Mouse (Mus musculus): ENCODE measurements at regions not wholly inside any gene's neighbourhood (a gene's known extent, or its start where the extent isn't known, plus 50 kb on each side); places are given as distances from the start of the nearest gene placed in this dataset.

GRCm38 (mm10) chr12:109393795-109394194, 58.8 kb upstream of the Dlk1 start:
- no peak overlapping the region for H3K4me2 ChIP-seq (ENCODE audit: low read depth, low read length)
- H3K36me3 ChIP-seq (ENCODE audit: control insufficient read depth, insufficient read depth), result no peaks in the 10 kb centered on the region
- H3K9me3 ChIP-seq (replicated peaks; ENCODE audit: control insufficient read depth, low read length), result no peaks in the 10 kb centered on the region
- H3K9ac ChIP-seq (ENCODE audit: low read length), result no peak overlapping the region
- H3K27me3 ChIP-seq (ENCODE audit: control insufficient read depth, insufficient read depth, low read length), result peaks cover 6% of the 10 kb centered on the region; the same call in 1 of the 2 replicates
- no peak overlapping the region for H3K27ac ChIP-seq (ENCODE audit: low read length)
- H3K4me3 ChIP-seq (ENCODE audit: low read length), result no peak overlapping the region
- peak; percentile 74 for ATAC-seq (replicated peaks; ENCODE audit: extremely low read depth, insufficient read depth, low FRiP score)
- H3K4me1 ChIP-seq (ENCODE audit: control insufficient read depth, insufficient read depth, low read length), result peaks cover 8% of the 10 kb centered on the region
- WGBS, result 6% methylated on average over 15 of the region's 15 CpGs

- H3K4me2 ChIP-seq (ENCODE audit: low read depth, low read length), result no peak overlapping the region
- no peak overlapping the region for H3K27ac ChIP-seq (ENCODE audit: low read length)
- no peak overlapping the region for H3K9ac ChIP-seq (ENCODE audit: low read length)
- H3K9me3 ChIP-seq (replicated peaks; ENCODE audit: control insufficient read depth, low read length), result no peaks in the 10 kb centered on the region
- H3K36me3 ChIP-seq (ENCODE audit: control insufficient read depth, insufficient read depth), result no peaks in the 10 kb centered on the region
- H3K4me3 ChIP-seq (ENCODE audit: low read length), result no peak overlapping the region
- peaks cover 14% of the 10 kb centered on the region for H3K4me1 ChIP-seq (ENCODE audit: control insufficient read depth, insufficient read depth, low read length)
- H3K27me3 ChIP-seq (ENCODE audit: control insufficient read depth, insufficient read depth, low read length), result peaks cover 6% of the 10 kb centered on the region; the same call in 1 of the 2 replicates
- ATAC-seq (replicated peaks; ENCODE audit: extremely low read depth, insufficient read depth, low FRiP score), result no peak
- 77% methylated on average over 11 of the region's 11 CpGs for WGBS
These were observed 58.2 kb upstream of the Dlk1 start for GRCm38 (mm10) chr12:109394396-109394795.

GRCm38 (mm10) chr12:109396614-109397013, 56.0 kb upstream of the Dlk1 start:
- H3K27ac ChIP-seq (ENCODE audit: low read length), result no peak overlapping the region
- no peak overlapping the region for H3K4me3 ChIP-seq (ENCODE audit: low read length)
- H3K4me1 ChIP-seq (ENCODE audit: control insufficient read depth, insufficient read depth, low read length), result peaks cover 27% of the 10 kb centered on the region
- H3K4me2 ChIP-seq (ENCODE audit: low read depth, low read length), result no peak overlapping the region
- WGBS, result 83% methylated on average over 6 of the region's 6 CpGs
- no peak for ATAC-seq (replicated peaks; ENCODE audit: extremely low read depth, insufficient read depth, low FRiP score)
- no peak overlapping the region for H3K9ac ChIP-seq (ENCODE audit: low read length)
- no peaks in the 10 kb centered on the region for H3K9me3 ChIP-seq (replicated peaks; ENCODE audit: control insufficient read depth, low read length)
- H3K27me3 ChIP-seq (ENCODE audit: control insufficient read depth, insufficient read depth, low read length), result peaks cover 6% of the 10 kb centered on the region; the same call in 1 of the 2 replicates
- H3K36me3 ChIP-seq (ENCODE audit: control insufficient read depth, insufficient read depth), result no peaks in the 10 kb centered on the region

- Histone ChIP-seq H3K4me1 (ENCODE audit: control insufficient read depth, insufficient read depth, low read length) (peaks cover 35% of the 10 kb centered on the region), H3K9ac (ENCODE audit: low read length) (no peak overlapping the region), H3K27ac (ENCODE audit: low read length) (peak overlapping the region; percentile 25; the same call in 1 of the 2 replicates), H3K36me3 (ENCODE audit: control insufficient read depth, insufficient read depth) (no peaks in the 10 kb centered on the region), H3K9me3 (replicated peaks; ENCODE audit: control insufficient read depth, low read length) (no peaks in the 10 kb centered on the region), H3K4me3 (ENCODE audit: low read length) (no peak overlapping the region), H3K4me2 (ENCODE audit: low read depth, low read length) (no peak overlapping the region), H3K27me3 (ENCODE audit: control insufficient read depth, insufficient read depth, low read length) (peaks cover 6% of the 10 kb centered on the region; the same call in 1 of the 2 replicates)
- no peak for ATAC-seq (replicated peaks; ENCODE audit: extremely low read depth, insufficient read depth, low FRiP score)
- WGBS, result 63% methylated on average over 12 of the region's 12 CpGs
These were observed 55.2 kb upstream of the Dlk1 start for GRCm38 (mm10) chr12:109397175-109398058.

GRCm38 (mm10) chr12:109398473-109398872, 54.1 kb upstream of the Dlk1 start:
- Histone ChIP-seq H3K9ac (ENCODE audit: low read length) (no peak overlapping the region), H3K27ac (ENCODE audit: low read length) (no peak overlapping the region; the same call in 1 of the 2 replicates), H3K4me1 (ENCODE audit: control insufficient read depth, insufficient read depth, low read length) (peaks cover 43% of the 10 kb centered on the region), H3K4me2 (ENCODE audit: low read depth, low read length) (no peak overlapping the region), H3K4me3 (ENCODE audit: low read length) (no peak overlapping the region), H3K9me3 (replicated peaks; ENCODE audit: control insufficient read depth, low read length) (no peaks in the 10 kb centered on the region), H3K27me3 (ENCODE audit: control insufficient read depth, insufficient read depth, low read length) (no peaks in the 10 kb centered on the region; the same call in 1 of the 2 replicates), H3K36me3 (ENCODE audit: control insufficient read depth, insufficient read depth) (no peaks in the 10 kb centered on the region)
- whole genome bisulfite sequencing, result 60% methylated on average over 7 of the region's 7 CpGs
- no peak for ATAC-seq (replicated peaks; ENCODE audit: extremely low read depth, insufficient read depth, low FRiP score)

GRCm38 (mm10) chr12:109398951-109399350, 53.7 kb upstream of the Dlk1 start:
- Histone ChIP-seq H3K9ac (ENCODE audit: low read length) (no peak overlapping the region), H3K4me1 (ENCODE audit: control insufficient read depth, insufficient read depth, low read length) (peaks cover 43% of the 10 kb centered on the region), H3K27ac (ENCODE audit: low read length) (peak overlapping the region; percentile 44), H3K9me3 (replicated peaks; ENCODE audit: control insufficient read depth, low read length) (no peaks in the 10 kb centered on the region), H3K27me3 (ENCODE audit: control insufficient read depth, insufficient read depth, low read length) (no peaks in the 10 kb centered on the region; the same call in 1 of the 2 replicates), H3K36me3 (ENCODE audit: control insufficient read depth, insufficient read depth) (no peaks in the 10 kb centered on the region), H3K4me2 (ENCODE audit: low read depth, low read length) (peak overlapping the region; percentile 59), H3K4me3 (ENCODE audit: low read length) (no peak overlapping the region)
- ATAC-seq (replicated peaks; ENCODE audit: extremely low read depth, insufficient read depth, low FRiP score), result peak; percentile 34
- 3% methylated on average over 6 of the region's 6 CpGs for WGBS

GRCm38 (mm10) chr12:109399591-109399990, 53.0 kb upstream of the Dlk1 start:
- H3K36me3 ChIP-seq (ENCODE audit: control insufficient read depth, insufficient read depth), result no peaks in the 10 kb centered on the region
- no peaks in the 10 kb centered on the region for H3K9me3 ChIP-seq (replicated peaks; ENCODE audit: control insufficient read depth, low read length)
- peak overlapping the region; percentile 44 for H3K27ac ChIP-seq (ENCODE audit: low read length)
- peak overlapping the region; percentile 59 for H3K4me2 ChIP-seq (ENCODE audit: low read depth, low read length)
- ATAC-seq (replicated peaks; ENCODE audit: extremely low read depth, insufficient read depth, low FRiP score), result no peak
- no peaks in the 10 kb centered on the region; the same call in 1 of the 2 replicates for H3K27me3 ChIP-seq (ENCODE audit: control insufficient read depth, insufficient read depth, low read length)
- 13% methylated on average over 22 of the region's 22 CpGs for WGBS
- H3K4me3 ChIP-seq (ENCODE audit: low read length), result peak overlapping the region; percentile 14
- H3K4me1 ChIP-seq (ENCODE audit: control insufficient read depth, insufficient read depth, low read length), result peaks cover 43% of the 10 kb centered on the region
- H3K9ac ChIP-seq (ENCODE audit: low read length), result peak overlapping the region; percentile 39

- 80% methylated on average over 7 of the region's 7 CpGs for WGBS
- Histone ChIP-seq H3K9ac (ENCODE audit: low read length) (peak overlapping the region; percentile 39), H3K27ac (ENCODE audit: low read length) (peak overlapping the region; percentile 44; the same call in 1 of the 2 replicates), H3K4me1 (ENCODE audit: control insufficient read depth, insufficient read depth, low read length) (peaks cover 43% of the 10 kb centered on the region), H3K4me3 (ENCODE audit: low read length) (no peak overlapping the region), H3K27me3 (ENCODE audit: control insufficient read depth, insufficient read depth, low read length) (no peaks in the 10 kb centered on the region; the same call in 1 of the 2 replicates), H3K9me3 (replicated peaks; ENCODE audit: control insufficient read depth, low read length) (no peaks in the 10 kb centered on the region), H3K4me2 (ENCODE audit: low read depth, low read length) (peak overlapping the region; percentile 59; the same call in 1 of the 2 replicates), H3K36me3 (ENCODE audit: control insufficient read depth, insufficient read depth) (no peaks in the 10 kb centered on the region)
- no peak for ATAC-seq (replicated peaks; ENCODE audit: extremely low read depth, insufficient read depth, low FRiP score)
These were observed 52.6 kb upstream of the Dlk1 start for GRCm38 (mm10) chr12:109400041-109400440.

GRCm38 (mm10) chr12:109400936-109401586, 51.6 kb upstream of the Dlk1 start:
- Histone ChIP-seq H3K4me3 (ENCODE audit: low read length) (no peak overlapping the region), H3K4me2 (ENCODE audit: low read depth, low read length) (no peak overlapping the region), H3K27me3 (ENCODE audit: control insufficient read depth, insufficient read depth, low read length) (no peaks in the 10 kb centered on the region; the same call in 1 of the 2 replicates), H3K36me3 (ENCODE audit: control insufficient read depth, insufficient read depth) (no peaks in the 10 kb centered on the region), H3K27ac (ENCODE audit: low read length) (no peak overlapping the region), H3K9me3 (replicated peaks; ENCODE audit: control insufficient read depth, low read length) (no peaks in the 10 kb centered on the region), H3K4me1 (ENCODE audit: control insufficient read depth, insufficient read depth, low read length) (peaks cover 43% of the 10 kb centered on the region), H3K9ac (ENCODE audit: low read length) (no peak overlapping the region)
- 56% methylated on average over 15 of the region's 15 CpGs for WGBS
- no peak for ATAC-seq (replicated peaks; ENCODE audit: extremely low read depth, insufficient read depth, low FRiP score)

All from heart, embryonic 16.5 days (tissue).